Mouse (Mus musculus) NIH3T3 (cell line): ENCODE measurements around the gene Vmn1r138.
"Not testable (repeated sequence)": the region's sequence is repeated elsewhere in the genome, so short reads cannot be mapped to it uniquely, and the experiment has no call there.

Experiments
- DNase-seq: peaks from one replicate; pipeline ENCODE4 v3.0.0-alpha.2; 2012; ENCODE audit warnings: low read depth

Gene Vmn1r138

DNA sequence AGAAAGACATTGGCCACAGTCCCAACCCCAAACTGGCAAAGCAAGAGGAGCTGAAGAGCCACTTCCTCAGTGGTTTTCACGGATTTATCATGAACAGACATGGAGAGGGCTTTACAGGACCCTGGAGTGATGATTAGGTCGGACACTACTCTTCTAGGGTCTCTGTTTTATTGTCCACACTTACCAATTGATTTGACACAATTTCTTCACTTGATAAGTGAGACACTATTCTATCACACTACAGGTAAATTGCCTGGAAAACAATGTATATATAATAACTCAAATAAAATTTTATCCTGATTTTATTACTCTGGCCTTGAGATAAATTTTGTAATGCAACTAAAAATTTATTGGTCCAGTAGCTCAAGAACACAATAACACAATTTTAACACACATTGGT, at the start of gene Vmn1r138:
Gene Vmn1r138 (minus strand): TSS at position 101 of the 400 bp plus-strand sequence.
- not testable (repeated sequence) for DNase-seq

DNA sequence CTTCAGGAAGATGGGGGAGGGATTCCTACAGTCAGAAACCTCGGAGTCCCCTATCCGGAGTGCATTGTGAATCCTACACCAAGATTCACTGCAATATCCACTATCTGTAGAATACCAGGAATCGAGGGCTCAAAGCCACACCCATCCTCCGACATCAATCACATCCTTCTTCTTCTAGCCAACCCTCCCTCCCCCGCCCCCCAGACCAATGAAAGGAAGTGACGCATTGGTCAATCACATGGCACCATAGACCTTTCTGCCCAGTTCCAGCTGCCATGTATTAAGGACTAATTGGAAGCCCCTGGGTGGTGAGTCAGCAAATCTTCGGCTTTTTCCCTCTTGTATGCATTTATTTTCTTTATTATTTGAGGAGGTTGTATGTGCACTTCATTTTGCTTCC, 40.1 kb upstream of the Vmn1r138 start, which contains the start of gene Vmn1r139:
Gene Vmn1r139 (plus strand): TSS at position 301 of the 400 bp plus-strand sequence.
- not testable (repeated sequence) for DNase-seq

DNA sequence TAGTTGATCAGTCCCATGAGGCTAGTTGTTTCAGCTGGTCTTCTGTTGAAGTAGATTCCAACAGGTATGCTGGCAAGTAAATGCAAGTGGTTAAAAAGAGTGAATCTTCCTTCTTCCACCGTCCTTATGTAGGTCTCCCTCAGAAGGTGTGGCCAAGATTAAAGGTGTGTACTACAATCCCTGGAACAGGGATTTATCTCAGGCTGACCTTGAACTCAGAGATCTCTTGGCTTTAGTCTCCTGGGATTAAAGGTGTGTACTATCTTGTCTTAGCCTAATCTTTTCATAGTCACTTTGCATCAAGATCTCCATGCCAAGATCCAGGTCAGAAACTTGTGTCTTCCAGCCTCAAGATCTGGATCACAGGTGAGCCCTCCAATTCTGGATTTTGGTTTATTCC, 27.5 kb upstream of the Vmn1r138 start, which contains the start of gene Gm6176:
Gene Gm6176 (minus strand): TSS at position 101 of the 400 bp plus-strand sequence.
- DNase-seq = not testable (repeated sequence)

DNA sequence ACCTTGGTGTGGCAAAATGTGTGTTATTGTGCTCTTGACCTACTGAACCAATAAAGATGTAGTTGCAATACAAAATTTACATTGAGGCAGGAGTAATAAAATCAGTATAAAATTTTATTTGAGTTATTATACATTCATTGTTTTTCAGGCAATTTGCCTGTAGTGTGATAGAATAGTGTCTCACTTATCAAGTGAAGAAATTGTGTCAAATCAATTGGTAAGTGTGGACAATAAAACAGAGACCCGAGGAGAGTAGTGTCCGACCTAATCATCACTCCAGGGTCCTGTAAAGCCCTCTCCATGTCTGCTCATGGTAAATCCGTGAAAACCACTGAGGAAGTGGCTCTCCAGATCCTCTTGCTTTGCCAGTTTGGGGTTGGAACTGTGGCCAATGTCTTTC, 34.4 kb downstream of the Vmn1r138 start, which contains the start of gene Vmn1r137:
Gene Vmn1r137 (plus strand): TSS at position 301 of the 400 bp plus-strand sequence.
- DNase-seq = not testable (repeated sequence)
